Mouse (Mus musculus) ES-Bruce4 (cell line): ENCODE measurements around the gene Ube2j2.

ENCODE experiments used
- EP300 ChIP-seq: IDR thresholded peaks from 2 replicates; pipeline ENCODE4 v1.6.1; 2011; ENCODE audit warnings: low read depth, low read length; ENCODE audit not compliant: insufficient read depth
- POLR2A ChIP-seq: IDR thresholded peaks from one replicate; pipeline ENCODE4 v1.8.1; 2011; ENCODE audit warnings: low read length; ENCODE audit not compliant: insufficient read depth

DNA sequence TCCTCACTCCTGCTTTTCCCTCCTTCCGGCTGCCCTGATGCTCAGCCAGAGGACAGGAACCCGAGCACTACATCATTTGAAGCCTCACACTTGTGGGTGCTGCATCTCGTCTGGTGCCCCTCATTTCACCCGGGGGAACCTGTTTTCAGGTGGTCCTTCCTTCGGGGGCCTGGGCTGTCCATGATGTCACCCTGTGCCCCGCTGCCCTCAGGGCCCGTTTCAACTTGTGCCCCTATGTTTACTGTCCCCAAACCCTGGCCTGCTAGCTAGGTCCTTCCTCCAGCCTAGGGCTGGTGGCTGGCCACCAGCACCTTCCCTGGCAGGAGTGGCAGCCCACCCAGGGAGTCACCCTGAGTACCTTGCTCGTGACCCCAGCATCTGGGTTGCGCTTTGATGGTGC is 37.5 kb upstream of the Ube2j2 start:
- TF ChIP-seq POLR2A = no peak
- TF ChIP-seq EP300 = no peak
